Mouse (Mus musculus) left cerebral cortex, adult 9 months (tissue): ENCODE results near the gene Arid1b.
A peak's percentile ranks its signal among the peaks of the same experiment; 100 is the strongest.

Experiments
- DNase-seq, 2 experiments: peaks; one replicate each; pipeline ENCODE4 v3.0.0; 2022; ENCODE audit warnings: low spot score in 2 of 2

The Arid1b gene

DNA sequence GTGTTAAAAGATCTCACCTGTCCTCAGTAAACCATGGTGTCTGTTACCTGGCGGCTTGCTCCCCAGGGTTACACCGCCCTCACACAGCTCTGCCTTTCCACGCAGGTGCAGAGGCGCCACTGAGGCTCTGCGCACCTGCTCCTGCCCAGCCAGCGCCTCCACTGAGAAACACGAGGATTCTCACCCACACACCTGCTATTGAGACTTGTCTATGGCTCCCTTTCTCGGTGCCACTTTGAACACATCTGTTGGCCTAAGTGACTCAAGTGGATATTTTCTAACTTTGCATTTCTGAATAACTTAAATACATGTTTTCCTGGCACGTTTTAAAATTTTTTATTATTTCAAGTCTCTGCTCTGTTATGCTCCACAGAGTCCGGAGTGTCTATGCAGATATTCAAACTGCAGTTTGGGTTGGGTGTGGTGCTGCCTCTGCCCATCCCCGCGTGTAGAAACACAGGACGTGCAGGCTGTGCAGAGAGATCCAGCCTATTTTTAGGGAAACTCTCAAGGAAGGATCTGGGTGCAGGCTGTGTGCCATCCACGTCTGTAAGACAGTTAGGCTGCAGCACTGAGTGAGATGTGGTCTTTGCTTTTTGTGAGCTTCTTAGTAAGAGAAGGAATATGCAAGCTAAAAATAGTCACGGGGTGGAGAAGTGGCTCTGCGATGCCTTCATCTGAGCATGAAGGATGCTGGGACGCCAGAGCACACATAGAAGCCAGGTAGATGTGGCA, 283.2 kb downstream of the Arid1b start:
- peak in 1 of 2 experiments; percentile 60 for DNase-seq

DNA sequence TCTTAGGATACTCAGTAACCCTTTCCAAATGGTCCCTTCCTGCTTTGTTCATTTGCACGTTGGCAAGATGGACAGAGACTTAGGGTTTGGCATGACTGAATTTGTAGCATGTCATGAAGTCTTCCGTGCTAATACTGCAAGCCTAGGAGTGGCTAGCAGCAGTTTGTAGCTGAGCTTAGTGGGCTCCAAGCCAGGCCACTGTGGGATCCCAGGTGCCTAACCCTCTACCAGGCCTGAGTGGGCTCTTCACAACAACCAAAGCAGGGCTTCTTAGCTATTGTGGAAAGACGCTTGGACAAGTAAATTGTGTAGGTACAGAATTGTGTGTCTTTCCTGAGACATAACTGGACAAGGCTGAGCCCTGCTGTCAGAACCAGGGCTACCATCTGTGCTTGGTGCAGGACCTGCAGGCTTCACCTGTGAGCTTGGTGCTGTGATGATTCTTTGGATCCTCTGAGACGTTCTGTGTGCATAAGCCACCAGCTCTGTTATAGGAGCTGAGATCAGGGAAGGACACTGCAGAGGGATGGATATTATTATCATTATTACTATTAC, 286.4 kb downstream of the Arid1b start:
- no peak for DNase-seq

DNA sequence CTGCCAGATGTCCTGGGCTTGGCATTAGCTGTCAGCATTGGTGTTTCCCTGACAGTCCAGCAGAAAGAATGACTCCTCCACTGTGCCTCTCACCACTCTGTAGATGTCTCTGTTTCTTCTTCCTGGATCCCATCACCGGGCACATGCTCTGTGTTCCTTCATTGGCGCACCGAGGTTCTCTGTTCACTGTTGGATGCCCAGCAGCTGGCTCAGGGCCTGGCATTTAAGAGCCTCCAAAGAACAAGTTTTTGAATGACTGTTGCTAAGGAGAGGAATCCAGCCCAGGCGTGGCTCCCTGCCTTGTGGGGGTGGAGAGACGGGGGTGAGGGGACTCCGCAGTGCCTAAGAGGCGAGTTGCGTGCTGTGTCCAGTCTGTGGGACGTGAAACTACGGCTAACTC, 290.7 kb downstream of the Arid1b start:
- DNase-seq = peak in 1 of 2 experiments; percentile 59

DNA sequence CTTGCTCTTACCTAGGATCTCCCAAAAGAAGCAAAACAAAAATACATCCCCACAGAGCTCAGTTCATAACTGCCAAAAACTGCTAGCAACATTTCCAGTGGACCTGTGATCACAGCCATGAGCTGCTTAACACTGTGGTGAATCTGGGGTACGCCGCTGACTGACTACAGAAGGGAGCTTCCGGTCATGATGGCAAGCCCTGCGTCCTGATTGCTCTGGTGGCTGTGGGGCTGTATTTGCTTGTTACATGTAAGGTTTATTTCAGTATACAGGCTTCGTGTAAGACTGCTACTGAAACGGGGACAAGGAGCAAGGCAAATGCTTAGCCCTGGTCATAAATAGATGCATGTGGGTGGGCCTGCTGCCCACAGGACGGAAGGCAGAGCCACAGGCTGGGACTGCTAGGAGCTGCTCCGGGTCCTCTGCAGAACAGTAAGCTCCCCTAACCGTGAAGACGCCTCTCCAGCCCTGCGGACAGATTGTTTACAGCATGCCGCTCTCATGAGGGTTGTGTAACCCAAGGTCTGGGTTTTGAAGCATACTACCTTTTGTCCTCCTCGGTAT, 291.8 kb downstream of the Arid1b start:
- no peak for DNase-seq

GRCm38 (mm10) chr17:5286571-5287209, 292.6 kb downstream of the Arid1b start:
- DNase-seq = peak in 1 of 2 experiments; percentile 64

DNA sequence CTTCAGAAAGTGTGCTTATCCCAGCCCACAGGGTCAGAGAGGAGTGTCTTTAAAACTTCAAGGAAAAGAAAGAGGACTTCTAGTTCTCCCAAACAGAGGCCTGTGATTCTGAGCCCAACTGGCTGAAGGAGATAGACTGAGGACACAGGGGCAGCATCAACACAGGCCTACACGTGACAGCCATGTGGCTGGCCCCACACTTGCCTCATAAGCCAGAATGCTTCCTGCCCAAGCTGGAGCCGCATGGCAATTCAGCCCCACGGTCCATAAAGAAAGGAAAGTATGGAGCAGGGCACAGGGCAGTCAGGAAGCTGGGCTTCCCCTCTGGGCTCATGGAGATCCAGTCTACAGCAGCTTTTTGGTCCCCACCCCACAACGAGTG, 293.1 kb downstream of the Arid1b start:
- DNase-seq = no peak

- no peak for DNase-seq
These were observed 293.5 kb downstream of the Arid1b start for GRCm38 (mm10) chr17:5287641-5288040.

GRCm38 (mm10) chr17:5293653-5294584, 299.8 kb downstream of the Arid1b start:
- no peak for DNase-seq

DNA sequence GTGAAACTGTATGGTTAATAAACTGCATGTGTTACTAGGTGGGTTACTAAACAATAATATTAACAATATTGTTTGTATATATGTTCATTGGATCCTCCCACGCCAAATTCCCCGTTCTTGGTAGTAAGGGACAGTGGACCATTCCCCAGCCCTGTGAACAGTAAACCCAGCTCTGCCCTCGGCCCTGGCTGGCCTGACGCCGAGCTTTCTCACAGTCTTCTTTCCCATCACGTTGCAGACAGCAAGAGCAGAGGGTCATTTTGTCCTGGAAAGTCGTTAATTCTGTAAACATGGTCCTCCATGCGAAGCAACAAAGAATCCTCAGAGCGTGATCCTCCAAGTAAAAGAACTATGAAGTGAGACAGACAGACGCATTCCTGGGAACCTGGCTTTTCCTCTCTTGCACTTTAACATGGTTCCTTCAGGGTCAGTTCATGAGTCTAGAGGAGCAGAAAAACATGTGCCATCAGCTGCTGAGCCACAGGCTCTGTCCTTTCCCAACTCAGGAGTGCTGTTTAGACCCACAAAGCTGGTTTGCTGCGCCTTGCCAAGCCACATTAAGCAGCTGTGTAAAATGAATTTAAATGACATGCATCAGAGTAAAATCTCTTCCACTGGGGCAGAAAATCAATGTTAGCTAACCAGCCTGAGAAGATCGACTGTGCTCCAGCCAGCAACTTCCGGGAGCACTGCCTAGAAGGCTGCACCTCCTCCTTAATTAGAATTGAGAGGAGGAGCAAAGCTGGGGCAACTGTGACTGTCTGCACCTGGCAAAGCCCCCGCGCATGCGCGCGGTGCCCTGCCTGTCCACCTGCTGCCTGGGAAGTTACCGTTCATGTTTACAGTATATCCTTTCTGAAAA, 301.2 kb downstream of the Arid1b start:
- peak; percentile 58 to 82 for DNase-seq

DNA sequence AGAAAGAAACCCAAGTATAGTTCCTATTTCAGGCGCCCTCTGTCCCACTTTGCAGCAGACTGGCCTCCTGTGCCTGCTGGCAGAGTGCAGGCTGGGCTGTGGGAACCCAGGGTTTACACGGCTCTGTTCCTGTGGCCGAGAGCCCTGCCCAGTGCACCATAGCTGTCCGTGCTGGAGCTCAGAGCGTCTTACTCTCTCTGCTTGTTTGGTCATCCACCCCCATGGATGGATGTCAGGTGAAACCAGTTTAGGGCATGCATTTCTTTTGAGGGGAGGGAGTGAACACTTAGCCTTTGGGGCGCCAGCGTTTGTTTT, 301.8 kb downstream of the Arid1b start:
- DNase-seq = no peak

- DNase-seq = no peak
These were observed 303.4 kb downstream of the Arid1b start for GRCm38 (mm10) chr17:5297491-5297890.

DNA sequence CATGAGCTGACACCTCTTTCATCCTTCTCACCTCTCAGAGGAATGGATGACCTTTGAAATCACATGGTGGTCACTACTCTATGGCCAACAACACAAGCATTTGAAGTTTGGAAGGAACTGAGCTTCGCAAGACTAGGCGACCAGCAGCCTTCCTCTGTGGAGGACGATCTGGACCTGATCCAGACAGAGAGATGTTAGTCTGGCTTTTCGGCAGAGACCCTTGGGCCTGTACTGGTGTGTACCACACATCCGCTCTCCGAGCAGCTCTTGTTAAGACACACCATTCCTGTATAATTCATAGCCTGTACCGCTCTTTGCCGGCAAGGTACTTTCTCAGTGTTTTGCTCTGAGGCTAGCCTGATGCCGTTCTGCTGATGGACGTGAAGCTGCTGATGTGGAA, 303.9 kb downstream of the Arid1b start:
- no peak for DNase-seq

GRCm38 (mm10) chr17:5298891-5299559, 304.9 kb downstream of the Arid1b start:
- no peak for DNase-seq

GRCm38 (mm10) chr17:5302971-5303746, 309.0 kb downstream of the Arid1b start:
- DNase-seq = no peak

DNA sequence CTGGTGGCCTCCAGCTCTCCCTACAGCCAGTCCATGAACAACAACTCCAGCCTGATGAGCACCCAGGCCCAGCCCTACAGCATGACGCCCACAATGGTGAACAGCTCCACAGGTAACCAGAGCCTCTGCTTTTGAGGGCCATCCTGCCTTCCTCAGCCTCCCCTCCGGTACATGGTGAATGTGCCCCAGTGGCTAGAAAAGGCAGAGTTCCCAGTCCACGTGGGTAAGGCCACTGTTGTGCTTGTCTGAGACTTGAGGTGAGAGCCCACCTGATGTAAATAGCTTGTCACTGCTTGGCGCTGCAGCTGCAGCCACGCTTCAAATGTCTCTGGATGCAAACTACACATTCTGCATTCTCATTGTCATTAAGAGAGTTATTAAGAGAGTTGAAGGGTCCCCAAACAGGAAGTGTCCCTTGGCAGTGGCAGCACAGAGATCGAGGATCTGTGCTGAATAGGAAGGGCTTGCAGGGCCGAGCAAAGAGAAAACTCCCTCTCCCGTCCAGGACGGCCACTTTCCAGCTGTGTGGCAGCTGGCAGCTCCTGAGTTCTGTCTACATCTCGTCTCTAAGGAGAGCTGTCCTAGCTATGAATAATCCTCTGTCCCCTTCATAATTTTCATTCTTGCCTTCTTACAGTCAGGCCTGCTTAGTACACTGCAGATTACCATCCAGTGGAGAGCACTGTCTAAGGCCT, 311.8 kb downstream of the Arid1b start:
- DNase-seq = no peak

- peak in 1 of 2 experiments; percentile 28 for DNase-seq
These were observed 315.8 kb downstream of the Arid1b start for GRCm38 (mm10) chr17:5309930-5310329.

DNA sequence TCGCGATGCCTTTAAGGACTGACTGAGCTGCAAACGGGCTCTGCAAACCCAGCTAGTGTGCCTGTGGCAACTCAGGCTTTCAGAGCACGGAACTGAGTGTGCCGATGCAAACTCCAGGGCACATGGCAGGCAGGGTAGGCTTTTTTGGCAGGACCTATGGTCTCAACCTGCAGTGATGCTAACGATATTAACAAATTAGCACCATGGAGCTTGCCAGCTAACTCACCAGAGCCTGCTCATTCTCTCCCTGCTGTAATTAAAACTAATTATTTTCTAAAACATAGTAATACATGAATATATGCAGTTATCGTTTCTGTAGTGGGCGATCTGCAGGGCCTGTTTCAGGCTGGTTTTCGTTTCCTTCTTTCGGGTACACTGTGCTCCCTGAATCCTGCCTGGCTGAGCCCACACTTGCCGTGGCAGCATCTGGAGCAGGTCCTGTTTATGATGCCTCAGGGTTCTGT, 316.3 kb downstream of the Arid1b start:
- DNase-seq = peak in 1 of 2 experiments; percentile 48

DNA sequence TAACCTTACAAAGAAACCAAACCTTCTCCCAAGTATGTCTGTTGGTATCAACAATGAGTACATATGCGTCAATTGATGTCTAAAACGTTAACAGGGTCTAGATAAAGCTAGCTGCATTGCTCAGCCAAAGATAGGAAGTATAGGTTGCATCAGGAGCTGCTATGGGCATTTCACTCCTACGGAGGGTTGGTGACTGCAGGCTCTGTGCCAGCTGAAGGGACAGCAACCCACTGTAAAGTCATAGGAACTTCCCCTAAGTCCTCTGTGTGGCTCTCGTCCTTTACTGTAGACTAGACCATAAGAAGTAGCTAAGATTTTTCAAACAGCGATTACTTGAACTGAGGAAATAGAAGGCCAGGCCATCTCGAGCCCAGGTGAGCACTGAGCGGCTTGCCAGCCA, 316.9 kb downstream of the Arid1b start:
- no peak for DNase-seq

DNA sequence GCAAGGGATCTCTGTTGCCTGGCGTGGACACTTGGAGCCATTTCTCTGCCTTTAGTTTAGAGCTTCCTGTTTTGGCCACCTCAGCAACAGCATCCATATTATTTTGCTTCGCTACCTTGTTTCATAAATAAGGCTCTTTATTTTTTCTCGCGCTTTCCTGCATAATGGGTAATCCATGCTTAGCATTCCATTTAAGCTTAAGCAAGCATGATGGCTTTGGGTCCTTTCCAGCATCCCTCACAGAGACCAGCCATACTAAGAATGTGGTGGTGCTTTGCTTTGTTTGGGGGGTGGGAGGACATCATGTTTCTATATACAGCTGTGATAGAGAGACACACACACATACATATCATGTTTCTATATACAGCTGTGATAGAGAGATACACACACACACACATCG, 318.2 kb downstream of the Arid1b start:
- no peak for DNase-seq
